Mouse (Mus musculus) midbrain, embryonic 13.5 days (tissue): ENCODE measurements around the gene Rhox2f. TPM values are rescaled to one million over a fixed set of nuclear protein-coding genes. Genes with fewer than 3 reads are reported as not detected.
"Not testable (repeated sequence)": the region's sequence is repeated elsewhere in the genome, so short reads cannot be mapped to it uniquely, and the experiment has no call there.

Experiments
- ATAC-seq: fragments of 200-750 bp; cut with Nextera tagmentation; 2 replicates; pipeline ENCODE4 v1.8.0; 2017; ENCODE audit warnings: mild to moderate bottlenecking, moderate TSS enrichment, moderate library complexity
- H3K27ac ChIP-seq: fragments of 300-500 bp; sonication (generic); 2 replicates; pipeline ENCODE4 v1.5.1; 2015; ENCODE audit warnings: inconsistent platforms, mild to moderate bottlenecking, moderate library complexity
- H3K27me3 ChIP-seq: fragments of 300-500 bp; sonication (generic); 2 replicates; pipeline ENCODE4 v1.6.1; 2015; ENCODE audit warnings: mild to moderate bottlenecking, inconsistent platforms
- H3K36me3 ChIP-seq: fragments of 300-500 bp; sonication (generic); 2 replicates; pipeline ENCODE4 v1.6.1; 2015; ENCODE audit warnings: mild to moderate bottlenecking, inconsistent platforms
- H3K4me1 ChIP-seq: fragments of 300-500 bp; sonication (generic); replicated peaks from 2 replicates; pipeline ENCODE4 v1.6.1; 2015; ENCODE audit warnings: inconsistent platforms
- H3K4me2 ChIP-seq: fragments of 300-500 bp; sonication (generic); replicated peaks from 2 replicates; pipeline ENCODE4 v1.6.1; 2015; ENCODE audit warnings: moderate library complexity, mild to moderate bottlenecking, inconsistent platforms
- H3K4me3 ChIP-seq: fragments of 300-500 bp; sonication (generic); replicated peaks from 2 replicates; pipeline ENCODE4 v1.5.1; 2015; ENCODE audit warnings: mild to moderate bottlenecking, inconsistent platforms
- H3K9ac ChIP-seq: fragments of 300-500 bp; sonication (generic); replicated peaks from 2 replicates; pipeline ENCODE4 v1.6.1; 2015; ENCODE audit warnings: mild to moderate bottlenecking, inconsistent platforms
- H3K9me3 ChIP-seq: fragments of 300-500 bp; sonication (generic); 2 replicates; pipeline ENCODE4 v1.6.1; 2016; ENCODE audit warnings: mild to moderate bottlenecking, inconsistent platforms
- WGBS: fragments of 180-500 bp; shearing (Covaris S2); methylation state at CpG from one replicate; pipeline ENCODE4 v1.1.7; 2015; 5-methylcytosine and 5-hydroxymethylcytosine counted together
- polyA plus RNA-seq: library from polyadenylated mRNA; unstranded; fragments of >200 nt; fragmentation: Nextera tagmentation; extraction: Ambion mirVana; gene quantifications from 2 replicates; pipeline ENCODE4 v1.2.1, GENCODE M21; 2015

Rhox2f gene
- polyA plus RNA-seq: not detected in 2 replicates

- not testable (repeated sequence) for H3K36me3 ChIP-seq, H3K4me3 ChIP-seq, ATAC-seq, H3K27me3 ChIP-seq, H3K27ac ChIP-seq, H3K9ac ChIP-seq, H3K4me1 ChIP-seq, H3K4me2 ChIP-seq, H3K9me3 ChIP-seq
- 90% methylated on average over 8 of the region's 8 CpGs for WGBS
Observed at GRCm38 (mm10) chrX:37571105-37571504, at the start of gene Rhox2f. Gene Rhox2f (plus strand): TSS chrX:37571405.

- not testable (repeated sequence) for H3K9me3 ChIP-seq, H3K4me2 ChIP-seq, ATAC-seq, H3K4me1 ChIP-seq, H3K27me3 ChIP-seq, H3K36me3 ChIP-seq, H3K27ac ChIP-seq, H3K4me3 ChIP-seq, H3K9ac ChIP-seq
- 92% methylated on average over 2 of the region's 8 CpGs for WGBS
Observed at GRCm38 (mm10) chrX:37530152-37530551, 41.1 kb upstream of the Rhox2f start, which contains the start of gene Rhox2e. Gene Rhox2e (plus strand): TSS chrX:37530452.

GRCm38 (mm10) chrX:37541719-37542118 is 29.5 kb upstream of the Rhox2f start, which contains the start of gene Rhox3e:
Gene Rhox3e (plus strand): TSS chrX:37542019.
- not testable (repeated sequence) for H3K27ac ChIP-seq, H3K9me3 ChIP-seq, H3K36me3 ChIP-seq, H3K27me3 ChIP-seq, H3K4me1 ChIP-seq, ATAC-seq, H3K4me3 ChIP-seq, H3K9ac ChIP-seq, H3K4me2 ChIP-seq
- WGBS: 100% methylated on average over 1 of the region's 4 CpGs

- not testable (repeated sequence) for H3K4me3 ChIP-seq, H3K27me3 ChIP-seq, H3K4me2 ChIP-seq, H3K4me1 ChIP-seq, H3K27ac ChIP-seq, H3K9ac ChIP-seq, H3K9me3 ChIP-seq, H3K36me3 ChIP-seq, ATAC-seq
- 98% methylated on average over 11 of the region's 18 CpGs for WGBS
Observed at GRCm38 (mm10) chrX:37557112-37557511, 14.1 kb upstream of the Rhox2f start, which contains the start of gene Rhox4e. Gene Rhox4e (plus strand): TSS chrX:37557412.

GRCm38 (mm10) chrX:37572638-37573037 is 1.4 kb downstream of the Rhox2f start:
- H3K4me2 ChIP-seq, H3K27ac ChIP-seq, H3K4me3 ChIP-seq, H3K27me3 ChIP-seq, H3K4me1 ChIP-seq, H3K9me3 ChIP-seq, H3K9ac ChIP-seq, H3K36me3 ChIP-seq, ATAC-seq: not testable (repeated sequence)
- WGBS: 60% methylated on average over 2 of the region's 2 CpGs

- H3K4me1 ChIP-seq, ATAC-seq, H3K36me3 ChIP-seq, H3K4me3 ChIP-seq, H3K9ac ChIP-seq, H3K27me3 ChIP-seq, H3K27ac ChIP-seq, H3K4me2 ChIP-seq, H3K9me3 ChIP-seq: not testable (repeated sequence)
Observed at GRCm38 (mm10) chrX:37580692-37581091, 9.5 kb downstream of the Rhox2f start, which contains the start of gene Rhox3f. Gene Rhox3f (plus strand): TSS chrX:37580992.

- H3K9me3 ChIP-seq, H3K27ac ChIP-seq, ATAC-seq, H3K36me3 ChIP-seq, H3K4me2 ChIP-seq, H3K4me1 ChIP-seq, H3K27me3 ChIP-seq, H3K4me3 ChIP-seq, H3K9ac ChIP-seq: not testable (repeated sequence)
- 96% methylated on average over 18 of the region's 19 CpGs for WGBS
Observed at GRCm38 (mm10) chrX:37607604-37608003, 36.4 kb downstream of the Rhox2f start, which contains the start of gene Rhox4f. Gene Rhox4f (minus strand): TSS chrX:37607704.

Other genes with a start within 250 kb of the Rhox2f start
- gene Rhox3a2, start 191.4 kb upstream of the Rhox2f start, polyA plus RNA-seq: not detected in 2 replicates
- gene Rhox4a2, start 180.6 kb upstream of the Rhox2f start, polyA plus RNA-seq: not detected in 2 replicates
- gene Rhox2b, start 159.3 kb upstream of the Rhox2f start, polyA plus RNA-seq: not detected in 2 replicates
- not detected in 2 replicates for gene Rhox4b, start 138.9 kb upstream of the Rhox2f start, polyA plus RNA-seq
- not detected in 2 replicates for gene Rhox2c, start 117.7 kb upstream of the Rhox2f start, polyA plus RNA-seq
- not detected in 2 replicates for gene Rhox3c, start 112.8 kb upstream of the Rhox2f start, polyA plus RNA-seq
- not detected in 2 replicates for gene Rhox4c, start 91.1 kb upstream of the Rhox2f start, polyA plus RNA-seq
- gene Rhox2d, start 78.0 kb upstream of the Rhox2f start, polyA plus RNA-seq: not detected in 2 replicates
- gene Rhox4d, start 57.0 kb upstream of the Rhox2f start, polyA plus RNA-seq: not detected in 2 replicates
- not detected in 2 replicates for gene Rhox2e, start 41.0 kb upstream of the Rhox2f start, polyA plus RNA-seq
- gene Rhox3e, start 29.4 kb upstream of the Rhox2f start, polyA plus RNA-seq: not detected in 2 replicates
- not detected in 2 replicates for gene Rhox4e, start 14.0 kb upstream of the Rhox2f start, polyA plus RNA-seq
- gene Rhox3f, start 9.6 kb downstream of the Rhox2f start, polyA plus RNA-seq: not detected in 2 replicates
- gene Rhox4f, start 36.3 kb downstream of the Rhox2f start, polyA plus RNA-seq: not detected in 2 replicates
- gene Rhox3g, start 57.2 kb downstream of the Rhox2f start, polyA plus RNA-seq: not detected in 2 replicates
- not detected in 2 replicates for gene Rhox2g, start 72.1 kb downstream of the Rhox2f start, polyA plus RNA-seq
- not detected in 2 replicates for gene Rhox4g, start 79.9 kb downstream of the Rhox2f start, polyA plus RNA-seq
- not detected in 2 replicates for gene Rhox3h, start 97.4 kb downstream of the Rhox2f start, polyA plus RNA-seq
- gene Rhox2h, start 101.9 kb downstream of the Rhox2f start, polyA plus RNA-seq: not detected in 2 replicates
- not detected in 2 replicates for gene Rhox5, start 233.4 kb downstream of the Rhox2f start, polyA plus RNA-seq